Comparison of ENCODE assay signal across 22 mouse cellular contexts in the genomic region with DNA sequence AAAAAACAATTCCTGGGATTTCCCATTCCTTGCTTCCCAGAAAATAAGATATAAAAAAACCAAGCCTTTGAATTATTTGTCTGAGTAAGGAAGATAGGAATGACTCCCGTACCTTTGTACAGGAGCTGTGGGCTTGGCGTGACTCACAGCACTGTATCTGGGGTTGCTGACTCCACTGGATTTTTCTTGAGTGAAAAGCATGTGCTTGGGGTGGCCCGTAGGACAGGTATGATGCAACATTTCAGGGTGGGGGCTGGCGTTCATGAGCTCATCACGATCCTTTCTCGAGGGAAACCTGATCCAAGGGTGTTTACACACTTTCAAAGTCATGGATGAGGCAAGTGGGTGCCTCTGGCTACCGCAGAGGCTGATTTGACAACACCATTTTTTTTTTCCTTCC. TPM values are rescaled to one million over a fixed set of nuclear protein-coding genes. Genes with fewer than 3 reads are reported as not detected.
DNase-seq lines count a peak whose midpoint lies in the region; TF ChIP-seq lines count a peak whose summit lies in the region.
"Had no signal": no experiment of that assay in that cellular context is flagged by ENCODE, and none has a peak within 500 bp of the region (broad histone marks: within the 10 kb centered on the region; RNA-seq: fewer than 3 reads in every experiment).

No protein-coding gene starts in this region.

- no peak overlapping the region for H3K4me3 ChIP-seq in C2C12 (ENCODE audit: insufficient read depth, poor library complexity, severe bottlenecking)
- no peak overlapping the region for H3K4me3 ChIP-seq in embryonic fibroblast, embryonic 13.5 days (ENCODE audit: insufficient read depth, low read length)
- H3K4me3 ChIP-seq in myocyte, result no peak overlapping the region
- H3K4me3 ChIP-seq: embryonic facial prominence, embryonic 12.5 days; forebrain, embryonic 12.5 days; heart, adult 2 months; heart, embryonic 12.5 days; hindbrain, embryonic 10.5 days had no signal

- H3K4me2 ChIP-seq in myocyte (ENCODE audit: low read depth), result peak overlapping the region; percentile 43
- H3K4me2 ChIP-seq: embryonic facial prominence, embryonic 12.5 days; forebrain, embryonic 12.5 days; heart, embryonic 12.5 days; hindbrain, embryonic 14.5 days had no signal

- no peaks in the 10 kb centered on the region for H3K27me3 ChIP-seq in C2C12 (ENCODE audit: control insufficient read depth, insufficient read depth, insufficient read length)
- H3K27me3 ChIP-seq in myocyte (ENCODE audit: control insufficient read depth, insufficient read depth, insufficient read length), result no peaks in the 10 kb centered on the region
- H3K27me3 ChIP-seq: embryonic facial prominence, embryonic 12.5 days; forebrain, embryonic 12.5 days; heart, embryonic 12.5 days had no signal

- DNase-seq in NIH3T3 (ENCODE audit: low read depth), result peak; percentile 72
- no peak for DNase-seq in gastrocnemius, adult 18-20 months (ENCODE audit: low spot score)
- DNase-seq in thymus, postnatal 4 days, result no peak
- no peak for DNase-seq in heart, adult 8-10 months (ENCODE audit: low spot score)
- DNase-seq: adrenal gland, postnatal 14 days; B cell, adult 2 months; cerebellum, adult 18-20 months; cerebellum, postnatal 14 days; embryo, embryonic 11 days; gastrocnemius, postnatal 14 days; heart, adult 2 months; kidney, adult 11 months had no signal

- no peaks in the 10 kb centered on the region; the same call in 1 of the 2 replicates for H3K4me1 ChIP-seq in embryonic fibroblast, embryonic 13.5 days (ENCODE audit: control insufficient read depth, insufficient read depth, low read length)
- H3K4me1 ChIP-seq: embryonic facial prominence, embryonic 12.5 days; forebrain, embryonic 12.5 days; hindbrain, embryonic 10.5 days had no signal

- H3K27ac ChIP-seq in embryonic fibroblast, embryonic 13.5 days (ENCODE audit: insufficient read depth, low read length), result peak overlapping the region; percentile 77
- H3K27ac ChIP-seq: embryonic facial prominence, embryonic 12.5 days; forebrain, embryonic 12.5 days; heart, adult 2 months; hindbrain, embryonic 10.5 days; hindbrain, embryonic 14.5 days had no signal

- H3K79me2 ChIP-seq in C2C12 (ENCODE audit: control insufficient read depth, insufficient read depth) (no peaks in the 10 kb centered on the region), myocyte (ENCODE audit: control insufficient read depth, insufficient read depth) (no peaks in the 10 kb centered on the region)

- TF ChIP-seq CTCF in C2C12 (IDR thresholded peaks at IDR 0.05; ENCODE audit: control insufficient read depth, insufficient read depth, insufficient read length), result no peak
- no peak for TF ChIP-seq CTCF in embryonic fibroblast, embryonic 13.5 days (IDR thresholded peaks at IDR 0.05; ENCODE audit: borderline replicate concordance, insufficient read depth, low read length)

- H3ac ChIP-seq in C2C12 (ENCODE audit: control insufficient read depth, insufficient read length, low read depth) (no peak overlapping the region), myocyte (ENCODE audit: control insufficient read depth, insufficient read length) (no peak overlapping the region)

- TF ChIP-seq POLR2A in embryonic fibroblast, embryonic 13.5 days (IDR thresholded peaks at IDR 0.05; ENCODE audit: low read depth, low read length), result no peak
- TF ChIP-seq POLR2A in myocyte (IDR thresholded peaks at IDR 0.05; ENCODE audit: insufficient read length, low read depth), result no peak

- no peaks in the 10 kb centered on the region for H3K36me3 ChIP-seq in C2C12 (ENCODE audit: control insufficient read depth, insufficient read depth)
- H3K36me3 ChIP-seq in myocyte (ENCODE audit: control insufficient read depth, insufficient read depth), result no peaks in the 10 kb centered on the region
- H3K36me3 ChIP-seq: embryonic facial prominence, embryonic 12.5 days; forebrain, embryonic 12.5 days; heart, embryonic 12.5 days; hindbrain, embryonic 10.5 days had no signal

- H3K79me3 ChIP-seq in C2C12 (ENCODE audit: low read depth), result no peaks in the 10 kb centered on the region

TF ChIP-seq in C2C12, 6 proteins besides CTCF, POLR2A, EP300 and RAD21:
- TF ChIP-seq USF1 (IDR thresholded peaks at IDR 0.05; ENCODE audit: low read depth), result no peak
- TF ChIP-seq CEBPB (IDR thresholded peaks at IDR 0.05; ENCODE audit: low read depth), result peak; percentile 50

TF ChIP-seq in myocyte, 11 proteins besides CTCF, POLR2A, EP300 and RAD21:
- no peak for TF ChIP-seq MAX (IDR thresholded peaks at IDR 0.05; ENCODE audit: low read depth)
- no peak for TF ChIP-seq SRF (IDR thresholded peaks at IDR 0.05; ENCODE audit: control insufficient read depth, insufficient read length, low read depth)
- TF ChIP-seq CEBPB (IDR thresholded peaks at IDR 0.05; ENCODE audit: insufficient read depth, poor library complexity, severe bottlenecking), result peak; percentile 84
- TF ChIP-seq MYOD1 (IDR thresholded peaks at IDR 0.05; ENCODE audit: control insufficient read depth in 1 of 3, insufficient read length in 2 of 3, low read depth in 2 of 3), result no peak
- no peak for TF ChIP-seq POLR2AphosphoS2 (IDR thresholded peaks at IDR 0.05; ENCODE audit: insufficient read length, low read depth)
TF ChIP-seq in myocyte: peak in this region for 1.

RNA-seq across cellular contexts. Expression of a gene that starts 35.6 kb away (rescaled TPM):
- polyA plus RNA-seq in C2C12 (2012; fragmentation: generic; extraction: Trizol) (0.01 TPM), myocyte (2012; fragmentation: generic; extraction: Trizol) (0.40 TPM)
- 4.7 and 11.9 TPM in 2 replicates for polyA plus RNA-seq in embryonic fibroblast, embryonic 13.5 days (2011; ENCODE audit: insufficient read length, low read depth, missing spikeins)
- 1 to 10 TPM in 1 of 2 experiments, under 1 TPM in 1; 0.89 to 2.2 TPM for total RNA-seq in gastrocnemius, adult 18-20 months (2021)
- under 1 TPM in 2 of 4 experiments, not detected in 2; 0.06 to 0.16 TPM for total RNA-seq in heart, adult 8-10 months (2022)
- total RNA-seq: adrenal gland, adult 18-20 months; common myeloid progenitor, adult 5-6 weeks had no signal
